Mouse (Mus musculus) bone marrow, adult 2 months (tissue): Measurements from ENCODE around the gene Frmd5.

Source experiments
- CTCF ChIP-seq: fragments of 200-500 bp; IDR thresholded peaks from 2 replicates; pipeline ENCODE4 v1.5.1; 2011; ENCODE audit warnings: low read length, control low read depth; ENCODE audit not compliant: control insufficient read depth, insufficient read depth
- POLR2A ChIP-seq: fragments of 200-500 bp; IDR thresholded peaks from 2 replicates; pipeline ENCODE4 v1.6.1; 2011; ENCODE audit warnings: low read depth, mild to moderate bottlenecking, control low read depth, low read length, borderline replicate concordance; ENCODE audit not compliant: control insufficient read depth

DNA sequence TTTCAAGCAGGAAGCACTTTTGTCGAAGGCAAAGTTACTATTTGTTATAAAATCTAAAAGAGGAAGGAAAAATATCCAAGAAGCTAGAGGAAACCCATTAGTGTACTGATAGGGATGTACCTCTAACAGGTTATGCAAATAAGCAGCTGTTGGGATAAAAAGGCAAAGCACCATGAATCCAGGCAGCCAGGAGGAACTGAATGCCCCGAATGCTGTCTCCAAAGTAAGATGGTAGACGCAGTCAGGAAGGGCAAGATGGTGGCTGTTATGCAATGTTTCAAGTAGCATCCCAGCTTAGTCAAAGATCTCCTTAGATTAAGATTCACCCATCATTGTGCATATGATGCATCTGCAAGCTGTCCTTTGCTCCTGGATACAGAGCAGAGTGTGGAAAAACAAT is 2.2 kb upstream of the Frmd5 start:
- TF ChIP-seq CTCF, result no peak
- no peak for TF ChIP-seq POLR2A
